Mouse (Mus musculus) spleen, adult 2 months (tissue): Measurements from ENCODE around the gene Upp1. TPM values are rescaled to one million over a fixed set of nuclear protein-coding genes. Genes with fewer than 3 reads are reported as not detected.
A peak's percentile ranks its signal among the peaks of the same experiment; 100 is the strongest.
"Not testable (repeated sequence)": the region's sequence is repeated elsewhere in the genome, so short reads cannot be mapped to it uniquely, and the experiment has no call there.

ENCODE experiments used
- DNase-seq, 2 experiments: peaks; one replicate each; pipeline versions ENCODE4 v3.0.0 to v3.0.0-alpha.2; 2012 to 2021; ENCODE audit warnings: low spot score in 2 of 2, low read depth in 1 of 2
- H3K27ac ChIP-seq: fragments of 200-500 bp; 2 replicates; pipeline ENCODE4 v1.5.1; 2012; ENCODE audit warnings: low read length, inconsistent platforms; ENCODE audit not compliant: insufficient read depth
- H3K27me3 ChIP-seq: fragments of 200-500 bp; 2 replicates; pipeline ENCODE4 v1.6.1; 2012; ENCODE audit warnings: mild to moderate bottlenecking, moderate library complexity, low read length, inconsistent platforms; ENCODE audit not compliant: control insufficient read depth, insufficient read depth
- H3K36me3 ChIP-seq: fragments of 200-500 bp; 2 replicates; pipeline ENCODE4 v1.6.1; 2012; ENCODE audit warnings: mild to moderate bottlenecking, low read length, inconsistent platforms; ENCODE audit not compliant: control insufficient read depth, insufficient read depth
- H3K4me1 ChIP-seq: fragments of 200-500 bp; 2 replicates; pipeline ENCODE4 v1.6.1; 2011; ENCODE audit warnings: inconsistent platforms; ENCODE audit not compliant: control insufficient read depth, insufficient read depth, insufficient read length
- H3K4me3 ChIP-seq: fragments of 200-500 bp; 2 replicates; pipeline ENCODE4 v1.5.1; 2011; ENCODE audit warnings: mild to moderate bottlenecking, inconsistent platforms; ENCODE audit not compliant: insufficient read depth, insufficient read length; ENCODE audit errors: extremely low read depth
- CTCF ChIP-seq: fragments of 200-500 bp; IDR thresholded peaks from 2 replicates; pipeline ENCODE4 v1.5.1; 2011; ENCODE audit warnings: mild to moderate bottlenecking, inconsistent platforms; ENCODE audit not compliant: insufficient read depth, insufficient read length, insufficient replicate concordance; ENCODE audit errors: extremely low read depth
- POLR2A ChIP-seq: fragments of 200-500 bp; IDR thresholded peaks from 2 replicates; pipeline ENCODE4 v1.6.1; 2011; ENCODE audit warnings: low read depth, low read length, inconsistent platforms
- WGBS: fragments of 180-500 bp; shearing (Covaris S2); methylation state at CpG from one replicate; pipeline ENCODE4 v1.1.7; 2018; 5-methylcytosine and 5-hydroxymethylcytosine counted together
- polyA plus RNA-seq: library from polyadenylated mRNA; depleted of rRNA; stranded (reverse); fragments of >200 nt; gene quantifications from 2 replicates; pipeline ENCODE4 v1.2.3, GENCODE M21; 2012

Upp1 gene
- polyA plus RNA-seq, 1 experiment: 3.0 TPM

DNA sequence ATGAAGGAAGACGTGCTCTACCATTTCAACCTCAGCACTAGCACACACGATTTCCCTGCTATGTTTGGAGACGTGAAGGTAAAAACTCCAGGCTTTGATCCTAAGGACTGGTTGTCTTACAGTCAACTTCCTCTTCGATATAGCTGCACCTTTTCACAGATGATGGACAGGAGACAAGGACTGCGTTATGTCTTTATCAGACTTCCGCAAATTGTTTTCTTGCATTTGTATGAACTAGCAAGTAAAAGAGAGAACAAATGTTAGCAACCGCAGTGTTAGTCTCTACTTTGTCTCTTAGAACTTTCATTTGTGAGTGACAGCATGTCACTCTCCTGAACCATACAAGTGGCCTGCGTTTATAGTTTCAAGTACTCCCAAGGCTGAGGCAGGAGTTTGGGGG lies 11.6 kb downstream of the Upp1 start:
- TF ChIP-seq CTCF: no peak
- no peak for TF ChIP-seq POLR2A
- 85% methylated on average over 8 of the region's 8 CpGs for WGBS

DNA sequence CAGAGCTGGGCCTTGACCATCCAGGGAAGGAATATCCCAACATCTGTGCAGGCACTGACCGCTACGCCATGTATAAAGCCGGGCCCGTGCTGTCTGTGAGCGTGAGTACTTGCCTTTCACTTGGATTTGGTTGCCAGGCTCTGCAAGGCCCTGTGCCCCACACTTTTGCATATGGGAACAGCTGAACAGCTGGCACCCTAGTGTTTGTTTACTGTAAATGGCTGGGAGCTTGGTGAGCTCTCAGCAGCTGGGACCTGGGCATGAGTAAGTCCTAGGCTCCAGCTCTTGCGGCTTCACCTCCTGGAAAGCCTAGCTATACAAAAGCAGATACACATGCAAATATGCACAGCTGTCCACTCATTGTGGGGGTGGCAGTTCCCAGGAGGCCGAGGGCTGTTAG lies 13.8 kb downstream of the Upp1 start:
- DNase-seq: no peak
- Histone ChIP-seq H3K27ac (no peak overlapping the region), H3K36me3 (no peaks in the 10 kb centered on the region), H3K4me3 (no peak overlapping the region), H3K27me3 (no peaks in the 10 kb centered on the region), H3K4me1 (no peaks in the 10 kb centered on the region)
- TF ChIP-seq CTCF (no peak), POLR2A (no peak)
- 92% methylated on average over 7 of the region's 7 CpGs for WGBS

More for the DNA sequence above, 11.6 kb downstream of the Upp1 start:
- no peaks in the 10 kb centered on the region for H3K36me3 ChIP-seq
- H3K4me1 ChIP-seq: no peaks in the 10 kb centered on the region
- no peaks in the 10 kb centered on the region for H3K27me3 ChIP-seq
- H3K4me3 ChIP-seq: no peak overlapping the region
- no peak overlapping the region for H3K27ac ChIP-seq
- no peak for DNase-seq

DNA sequence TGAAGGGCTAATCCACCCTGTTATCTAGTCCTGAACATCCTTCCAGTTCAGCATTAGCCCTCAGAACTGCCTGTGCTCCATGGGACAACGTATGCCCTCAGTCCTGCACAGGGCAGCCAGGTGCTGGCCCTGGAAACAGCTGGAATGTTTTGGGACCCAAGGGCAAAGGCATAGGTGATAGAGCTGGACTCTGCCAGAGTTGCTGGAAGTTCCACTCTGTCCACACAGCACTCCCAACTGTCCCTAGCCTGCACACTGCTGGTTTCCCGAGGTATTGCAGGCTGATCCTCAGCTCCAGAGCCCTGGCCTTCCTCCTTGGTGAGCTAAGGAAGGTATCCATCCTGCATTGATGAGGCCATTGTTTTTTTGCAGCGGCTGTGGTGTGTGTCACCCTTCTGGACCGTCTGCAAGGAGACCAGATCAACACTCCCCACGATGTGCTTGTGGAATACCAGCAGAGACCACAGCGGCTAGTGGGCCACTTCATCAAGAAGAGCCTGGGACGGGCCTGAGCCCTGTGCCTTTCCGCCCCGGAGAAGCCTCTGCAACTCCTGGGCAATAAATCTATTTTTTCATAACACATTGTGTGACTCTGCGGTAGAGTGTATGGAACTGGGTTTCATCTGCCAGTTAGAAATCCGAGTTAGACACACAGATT lies 17.8 kb downstream of the Upp1 start:
- H3K4me3 ChIP-seq: no peak overlapping the region
- 80% methylated on average over 11 of the region's 11 CpGs for WGBS
- no peak for DNase-seq
- TF ChIP-seq POLR2A (no peak), CTCF (no peak)
- no peak overlapping the region for H3K27ac ChIP-seq
- H3K36me3 ChIP-seq: no peaks in the 10 kb centered on the region
- H3K27me3 ChIP-seq: no peaks in the 10 kb centered on the region
- H3K4me1 ChIP-seq: no peaks in the 10 kb centered on the region

DNA sequence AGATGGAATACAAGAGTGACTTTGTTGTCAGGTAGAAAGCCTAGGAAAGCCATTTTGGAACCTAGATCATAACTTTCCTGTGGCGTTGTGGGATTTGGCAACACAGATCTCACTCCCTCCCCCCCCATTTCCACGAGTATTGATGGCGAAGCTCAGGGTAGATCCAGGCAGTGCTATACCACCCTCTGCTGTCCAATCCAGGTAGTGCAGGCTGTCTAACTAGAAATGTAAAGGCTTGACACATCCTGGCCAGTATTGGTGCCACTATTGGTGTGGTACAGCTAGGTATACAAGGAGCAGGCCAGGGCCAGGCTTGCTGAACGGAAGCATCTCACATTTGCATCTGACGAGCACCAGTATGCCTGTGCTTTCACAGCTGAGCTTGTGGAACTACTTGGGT lies 18.6 kb downstream of the Upp1 start:
- peak; percentile 70; the same call in 1 of the 2 replicates for TF ChIP-seq CTCF
- TF ChIP-seq POLR2A: no peak

DNA sequence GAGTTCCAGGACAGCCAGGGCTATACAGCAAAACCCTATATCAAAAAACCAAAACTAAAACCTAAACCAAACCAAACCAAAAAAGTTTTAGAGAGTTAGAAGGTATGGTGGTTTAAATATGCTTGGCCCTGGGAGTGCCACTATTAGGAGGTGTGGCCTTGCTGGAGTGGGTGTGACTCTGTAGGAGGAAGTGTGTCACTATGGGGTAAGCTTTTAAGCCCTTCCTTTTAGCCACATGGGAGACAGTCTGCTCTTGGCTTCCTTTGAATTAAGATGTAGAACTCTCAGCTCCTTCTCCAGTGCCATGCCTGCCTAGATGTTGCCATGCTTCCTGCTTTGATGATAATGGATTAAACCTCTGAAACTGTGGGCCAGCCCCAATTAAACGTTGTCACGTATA lies 27.2 kb downstream of the Upp1 start:
- WGBS: 89% methylated on average over 2 of the region's 2 CpGs

More for the DNA sequence above, 18.6 kb downstream of the Upp1 start:
- Histone ChIP-seq H3K4me1 (no peaks in the 10 kb centered on the region), H3K36me3 (no peaks in the 10 kb centered on the region), H3K27me3 (no peaks in the 10 kb centered on the region), H3K27ac (no peak overlapping the region), H3K4me3 (no peak overlapping the region)
- WGBS: 25% methylated on average over 5 of the region's 5 CpGs
- DNase-seq: peak in 1 of 2 experiments; percentile 38

DNA sequence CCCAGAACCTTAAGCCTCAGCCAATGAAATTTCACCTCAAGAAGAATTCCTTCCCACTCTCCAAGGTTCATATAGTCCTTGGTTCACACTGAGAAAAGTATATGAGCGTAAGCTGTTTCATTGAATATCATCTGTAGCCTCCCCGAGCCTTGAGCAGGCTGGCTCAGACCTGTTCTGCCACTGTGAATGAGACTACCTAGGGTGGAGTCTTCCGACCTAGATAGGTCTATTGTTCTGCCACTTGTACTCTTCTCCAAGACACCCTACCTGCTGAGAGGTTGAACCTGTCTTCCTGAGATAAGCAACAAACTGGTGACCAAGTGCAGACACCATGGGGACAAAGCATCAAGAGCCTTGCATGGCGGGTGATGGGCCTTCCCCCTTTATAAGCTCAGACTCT lies 28.2 kb downstream of the Upp1 start:
- H3K36me3 ChIP-seq: no peaks in the 10 kb centered on the region
- no peaks in the 10 kb centered on the region for H3K27me3 ChIP-seq
- 92% methylated on average over 4 of the region's 4 CpGs for WGBS
- H3K4me3 ChIP-seq: no peak overlapping the region
- H3K27ac ChIP-seq: no peak overlapping the region
- no peak for TF ChIP-seq CTCF
- TF ChIP-seq POLR2A: no peak
- no peaks in the 10 kb centered on the region for H3K4me1 ChIP-seq
- DNase-seq: no peak

More for the DNA sequence above, 27.2 kb downstream of the Upp1 start:
- no peak for DNase-seq
- no peaks in the 10 kb centered on the region for H3K27me3 ChIP-seq
- no peaks in the 10 kb centered on the region for H3K36me3 ChIP-seq
- no peaks in the 10 kb centered on the region for H3K4me1 ChIP-seq
- no peak overlapping the region for H3K27ac ChIP-seq
- no peak for TF ChIP-seq CTCF
- no peak for TF ChIP-seq POLR2A
- no peak overlapping the region for H3K4me3 ChIP-seq

DNA sequence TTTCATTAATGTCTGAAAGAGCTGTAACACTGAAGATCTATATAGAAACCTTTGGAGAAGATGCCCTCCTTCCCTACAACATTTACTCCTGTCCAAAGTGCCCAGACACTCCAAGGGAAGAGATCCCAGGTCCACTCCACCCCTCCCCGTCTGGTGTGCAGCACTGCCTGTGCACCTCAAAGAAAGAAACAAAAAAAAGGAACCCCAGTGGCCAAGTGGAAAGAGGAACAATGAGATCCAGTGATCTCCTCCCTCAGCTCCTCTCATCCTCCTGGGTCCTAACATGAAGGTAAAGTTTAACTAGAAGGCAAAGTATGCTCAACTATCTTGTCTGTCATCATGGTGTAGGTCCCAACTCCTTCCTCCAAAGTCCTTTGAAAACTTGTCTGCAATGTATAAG lies 28.8 kb downstream of the Upp1 start:
- no peak overlapping the region for H3K4me3 ChIP-seq
- TF ChIP-seq POLR2A (no peak), CTCF (no peak)
- DNase-seq: no peak
- 65% methylated on average over 1 of the region's 1 CpGs for WGBS
- no peaks in the 10 kb centered on the region for H3K4me1 ChIP-seq
- no peak overlapping the region for H3K27ac ChIP-seq
- no peaks in the 10 kb centered on the region for H3K27me3 ChIP-seq
- H3K36me3 ChIP-seq: no peaks in the 10 kb centered on the region

DNA sequence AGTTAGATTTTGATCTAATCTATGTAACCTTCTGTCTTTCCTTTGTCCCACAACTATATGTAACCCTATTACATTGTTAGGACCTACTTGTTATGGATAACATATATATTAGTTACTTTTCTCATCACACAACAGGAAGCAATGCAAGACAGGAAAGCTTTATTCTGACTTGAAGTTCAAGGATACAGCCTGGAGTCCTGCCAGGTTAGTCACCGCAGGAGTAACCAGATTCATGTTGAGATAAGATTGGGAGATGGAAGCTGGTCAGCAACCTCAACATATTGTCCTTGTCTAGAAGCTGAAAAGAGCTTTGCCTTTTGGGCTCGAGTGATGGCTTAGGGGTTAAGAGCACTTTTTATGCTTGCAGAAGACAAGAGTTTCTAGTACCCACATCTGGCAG lies 30.3 kb downstream of the Upp1 start:
- no peaks in the 10 kb centered on the region for H3K27me3 ChIP-seq
- H3K27ac ChIP-seq: no peak overlapping the region
- DNase-seq: no peak
- no peak overlapping the region for H3K4me3 ChIP-seq
- no peak for TF ChIP-seq CTCF
- no peaks in the 10 kb centered on the region for H3K36me3 ChIP-seq
- WGBS: 57% methylated on average over 2 of the region's 2 CpGs
- no peaks in the 10 kb centered on the region for H3K4me1 ChIP-seq

DNA sequence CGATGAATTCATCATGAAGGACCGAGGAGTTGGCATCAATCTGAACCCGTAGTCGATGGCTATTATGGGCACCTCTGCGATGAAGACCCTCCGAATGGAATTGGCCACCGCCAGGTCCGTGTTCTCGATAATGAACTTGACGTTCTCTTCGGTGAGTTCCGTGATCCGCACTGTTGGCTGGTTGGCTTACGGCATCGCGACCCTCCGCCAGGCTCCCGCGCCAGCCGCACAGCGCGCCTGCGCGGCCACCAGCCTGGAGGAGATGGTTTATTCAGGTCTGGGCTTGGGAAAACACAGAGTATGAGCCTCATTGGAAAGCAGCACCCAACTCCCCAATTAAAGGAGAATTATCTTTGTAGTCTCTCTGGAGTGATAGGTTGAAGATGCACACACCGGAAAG lies 32.5 kb downstream of the Upp1 start:
- H3K4me1 ChIP-seq, H3K4me3 ChIP-seq, DNase-seq, H3K36me3 ChIP-seq, H3K27ac ChIP-seq, H3K27me3 ChIP-seq: not testable (repeated sequence)
- 90% methylated on average over 25 of the region's 25 CpGs for WGBS
